Mouse (Mus musculus) cerebellum, adult 2 months (tissue): Measurements from ENCODE around the gene Srp54b. TPM values are rescaled to one million over a fixed set of nuclear protein-coding genes. Genes with fewer than 3 reads are reported as not detected.
"Not testable (repeated sequence)": the region's sequence is repeated elsewhere in the genome, so short reads cannot be mapped to it uniquely, and the experiment has no call there.

ENCODE experiments used
- DNase-seq, 2 experiments: peaks; one replicate each; pipeline ENCODE4 v3.0.0; 2021
- H3K27ac ChIP-seq: fragments of 200-500 bp; 2 replicates; pipeline ENCODE4 v1.5.1; 2012; ENCODE audit warnings: low read length, control low read depth, inconsistent platforms; ENCODE audit not compliant: insufficient read depth
- H3K27me3 ChIP-seq: fragments of 200-500 bp; 2 replicates; pipeline ENCODE4 v1.6.1; 2012; ENCODE audit warnings: inconsistent platforms, mild to moderate bottlenecking, low read length, moderate library complexity; ENCODE audit not compliant: control insufficient read depth, insufficient read depth
- H3K4me1 ChIP-seq: fragments of 200-500 bp; 2 replicates; pipeline ENCODE4 v1.6.1; 2011; ENCODE audit warnings: low read length; ENCODE audit not compliant: control insufficient read depth, insufficient read depth
- H3K4me3 ChIP-seq: fragments of 200-500 bp; replicated peaks from 2 replicates; pipeline ENCODE3; 2011; ENCODE audit warnings: mild to moderate bottlenecking, low read depth, low read length, control low read depth; ENCODE audit not compliant: insufficient read depth
- WGBS: fragments of 180-500 bp; shearing (Covaris S2); methylation state at CpG from one replicate; pipeline ENCODE4 v1.1.7; 2018; 5-methylcytosine and 5-hydroxymethylcytosine counted together
- polyA plus RNA-seq: library from polyadenylated mRNA; depleted of rRNA; stranded (reverse); fragments of >200 nt; gene quantifications from 2 replicates; pipeline ENCODE4 v1.2.3, GENCODE M21; 2012; rRNA removed

Srp54b gene
- polyA plus RNA-seq, result 33.3 and 43.6 TPM in 2 replicates

DNA sequence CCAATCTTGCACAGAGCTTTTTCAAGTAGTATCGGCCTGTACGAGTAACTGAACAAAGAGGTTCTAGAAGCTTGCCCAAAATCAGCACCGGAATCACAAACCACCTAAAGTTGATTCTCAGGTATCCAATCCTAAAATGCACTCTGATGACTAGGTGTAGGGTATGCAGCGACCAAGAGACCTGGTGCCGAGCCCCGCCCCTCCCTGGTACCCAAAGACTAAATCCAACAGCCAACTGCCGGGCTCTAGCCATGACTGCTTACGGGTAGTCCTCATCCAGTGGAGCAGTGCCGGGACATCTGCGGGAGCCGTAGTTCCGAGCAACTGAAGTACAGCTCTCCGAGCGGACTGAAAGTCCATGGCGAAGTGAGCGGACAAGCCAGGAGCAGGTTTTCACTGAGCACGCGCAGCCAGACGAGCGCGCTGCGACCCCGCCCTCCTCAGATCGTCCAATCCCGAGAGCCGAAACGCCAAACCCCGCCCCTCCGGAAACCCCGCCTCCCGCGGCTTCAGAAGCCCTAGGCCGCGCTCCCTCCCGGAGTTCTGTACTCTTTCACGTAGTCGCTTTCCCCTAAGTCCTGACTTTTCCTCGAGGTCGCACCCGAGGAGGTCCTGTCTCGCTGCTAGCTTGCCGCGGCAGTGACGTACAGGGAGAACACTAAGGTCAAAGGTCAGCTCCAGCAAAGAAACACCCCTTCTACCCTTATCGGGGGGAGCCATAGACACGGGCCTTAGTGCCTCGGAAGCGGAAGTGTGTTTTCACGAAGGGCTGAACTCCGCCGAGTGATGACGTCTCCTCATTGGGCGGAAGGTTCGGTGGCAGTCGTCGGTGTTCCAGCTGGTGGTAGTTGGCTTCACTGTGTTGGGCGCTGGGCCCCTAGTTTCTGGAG, at the start of gene Srp54b:
Gene Srp54b (plus strand): TSS at position 546 of the 890 bp plus-strand sequence.
- not testable (repeated sequence) for DNase-seq, H3K4me1 ChIP-seq, H3K4me3 ChIP-seq, H3K27me3 ChIP-seq, H3K27ac ChIP-seq
- no CpG with 5 or more reads among the region's 57 CpGs for WGBS

DNA sequence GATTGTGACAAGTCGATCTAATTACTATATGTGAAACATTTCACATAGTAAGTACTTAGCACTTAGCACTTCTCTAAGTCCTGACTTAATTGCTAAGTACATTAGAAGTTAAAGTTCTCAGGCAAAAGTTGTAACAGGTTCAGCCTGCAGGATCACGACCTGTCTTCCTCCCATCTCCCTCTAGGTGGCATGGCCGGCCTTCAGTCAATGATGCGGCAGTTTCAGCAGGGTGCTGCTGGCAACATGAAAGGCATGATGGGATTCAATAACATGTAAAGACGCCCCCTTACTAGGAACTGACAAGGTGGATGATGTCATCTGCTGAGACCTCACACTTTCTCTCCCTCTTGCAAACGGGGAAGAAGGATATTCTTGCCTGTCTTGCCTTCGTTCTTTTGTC, 42.3 kb upstream of the Srp54b start:
- not testable (repeated sequence) for H3K27ac ChIP-seq, H3K4me1 ChIP-seq, H3K27me3 ChIP-seq, DNase-seq, H3K4me3 ChIP-seq
- no CpG with 5 or more reads among the region's 7 CpGs for WGBS

DNA sequence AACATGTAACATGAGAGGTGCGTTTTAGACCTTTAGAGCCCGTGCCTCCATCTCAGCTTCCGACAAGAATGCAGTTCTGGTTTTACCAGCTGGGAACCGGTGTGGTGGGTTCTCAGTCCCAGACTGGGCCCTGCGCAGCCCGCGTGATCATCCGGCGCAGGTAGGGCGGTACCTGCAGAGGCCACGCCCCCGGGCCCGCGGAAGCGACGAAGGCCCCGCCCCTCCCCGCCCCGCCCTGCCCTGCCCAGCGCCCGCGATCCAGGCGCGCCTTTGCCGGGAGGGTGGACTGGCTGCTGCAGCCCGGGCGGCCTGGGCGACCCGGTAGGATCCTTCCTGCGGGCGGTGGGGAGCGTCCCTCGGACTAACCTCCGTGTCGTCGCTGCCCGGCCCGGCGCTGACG, 30.7 kb upstream of the Srp54b start, which contains the start of gene Fam177a:
Gene Fam177a (plus strand): TSS at position 228 of the 400 bp plus-strand sequence.
- not testable (repeated sequence) for H3K27ac ChIP-seq, H3K4me3 ChIP-seq, H3K27me3 ChIP-seq, H3K4me1 ChIP-seq, DNase-seq
- no CpG with 5 or more reads among the region's 40 CpGs for WGBS

GRCm38 (mm10) chr12:55124731-55125130, 30.2 kb upstream of the Srp54b start:
- H3K27me3 ChIP-seq, H3K4me3 ChIP-seq, DNase-seq, H3K4me1 ChIP-seq, H3K27ac ChIP-seq: not testable (repeated sequence)
- WGBS, result no CpG with 5 or more reads among the region's 18 CpGs

DNA sequence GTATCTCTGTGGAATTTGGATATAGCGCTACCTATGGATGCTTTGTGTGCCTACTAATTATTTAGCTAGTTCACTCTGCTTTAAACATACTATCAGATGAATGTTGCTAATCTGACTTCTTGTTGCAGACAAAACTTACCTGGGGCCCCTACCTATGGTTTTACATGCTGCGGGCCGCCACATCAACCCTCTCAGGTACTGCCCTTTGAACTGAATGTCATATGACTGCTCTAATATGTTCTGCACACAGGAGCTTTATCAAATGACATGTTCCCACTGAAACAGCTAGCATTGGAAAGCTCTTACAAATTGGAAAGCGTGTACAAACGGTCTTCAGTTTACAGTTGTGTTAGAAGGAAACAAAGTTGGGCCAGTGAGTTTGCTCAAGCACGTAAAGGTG, 19.4 kb upstream of the Srp54b start:
- WGBS, result no CpG with 5 or more reads among the region's 6 CpGs
- H3K4me3 ChIP-seq, H3K27me3 ChIP-seq, H3K4me1 ChIP-seq, H3K27ac ChIP-seq, DNase-seq: not testable (repeated sequence)

DNA sequence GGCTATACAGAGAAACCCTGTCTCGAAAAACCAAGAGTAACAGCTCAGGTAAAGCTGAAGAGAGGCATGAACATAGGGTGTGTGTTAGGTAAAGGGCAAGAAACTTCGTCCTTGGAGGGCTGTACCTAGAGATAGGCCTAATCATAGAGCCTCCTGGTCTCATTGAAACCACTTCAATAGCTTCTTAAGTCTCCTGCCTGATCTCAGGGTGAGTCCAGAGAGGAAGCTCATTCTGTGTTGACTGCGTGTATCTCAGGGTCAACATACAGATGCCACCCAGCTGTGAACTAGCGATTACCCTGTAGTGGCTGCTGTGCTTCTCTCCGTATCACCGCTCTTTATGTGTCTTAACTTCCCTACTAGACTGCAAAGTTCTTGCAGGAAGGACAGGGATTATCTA, 17.0 kb upstream of the Srp54b start:
- not testable (repeated sequence) for H3K4me3 ChIP-seq, H3K4me1 ChIP-seq, H3K27ac ChIP-seq, H3K27me3 ChIP-seq, DNase-seq
- WGBS, result no CpG with 5 or more reads among the region's 6 CpGs

DNA sequence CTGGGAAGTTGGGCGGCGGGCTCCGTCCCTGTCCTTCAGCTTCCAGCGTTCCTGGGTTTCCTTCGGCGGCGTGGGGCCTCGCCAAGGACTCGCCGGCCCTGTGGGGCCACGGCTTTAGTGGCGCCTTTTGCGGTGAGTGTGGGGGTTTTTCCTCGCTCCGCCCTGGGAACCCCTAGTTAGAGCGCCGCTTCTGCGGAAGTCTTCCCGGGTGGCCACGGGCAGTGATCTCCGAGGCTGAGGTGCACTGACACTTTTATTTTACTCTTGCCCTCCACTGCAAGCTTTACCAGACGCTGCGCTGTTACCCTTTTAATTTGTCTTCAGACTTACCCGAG, 512 bp downstream of the Srp54b start:
- not testable (repeated sequence) for H3K4me3 ChIP-seq, H3K27ac ChIP-seq, H3K4me1 ChIP-seq, DNase-seq, H3K27me3 ChIP-seq
- WGBS, result under 1% methylated on average over 13 of the region's 24 CpGs

- H3K27me3 ChIP-seq, DNase-seq, H3K4me1 ChIP-seq, H3K4me3 ChIP-seq, H3K27ac ChIP-seq: not testable (repeated sequence)
- WGBS, result no CpG with 5 or more reads among the region's 7 CpGs
These were observed 12.2 kb downstream of the Srp54b start for GRCm38 (mm10) chr12:55167034-55167557.

DNA sequence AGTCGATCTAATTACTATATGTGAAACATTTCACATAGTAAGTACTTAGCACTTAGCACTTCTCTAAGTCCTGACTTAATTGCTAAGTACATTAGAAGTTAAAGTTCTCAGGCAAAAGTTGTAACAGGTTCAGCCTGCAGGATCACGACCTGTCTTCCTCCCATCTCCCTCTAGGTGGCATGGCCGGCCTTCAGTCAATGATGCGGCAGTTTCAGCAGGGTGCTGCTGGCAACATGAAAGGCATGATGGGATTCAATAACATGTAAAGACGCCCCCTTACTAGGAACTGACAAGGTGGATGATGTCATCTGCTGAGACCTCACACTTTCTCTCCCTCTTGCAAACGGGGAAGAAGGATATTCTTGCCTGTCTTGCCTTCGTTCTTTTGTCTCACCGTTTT, 32.8 kb downstream of the Srp54b start:
- not testable (repeated sequence) for H3K4me1 ChIP-seq, H3K4me3 ChIP-seq, DNase-seq, H3K27ac ChIP-seq, H3K27me3 ChIP-seq
- no CpG with 5 or more reads among the region's 8 CpGs for WGBS

DNA sequence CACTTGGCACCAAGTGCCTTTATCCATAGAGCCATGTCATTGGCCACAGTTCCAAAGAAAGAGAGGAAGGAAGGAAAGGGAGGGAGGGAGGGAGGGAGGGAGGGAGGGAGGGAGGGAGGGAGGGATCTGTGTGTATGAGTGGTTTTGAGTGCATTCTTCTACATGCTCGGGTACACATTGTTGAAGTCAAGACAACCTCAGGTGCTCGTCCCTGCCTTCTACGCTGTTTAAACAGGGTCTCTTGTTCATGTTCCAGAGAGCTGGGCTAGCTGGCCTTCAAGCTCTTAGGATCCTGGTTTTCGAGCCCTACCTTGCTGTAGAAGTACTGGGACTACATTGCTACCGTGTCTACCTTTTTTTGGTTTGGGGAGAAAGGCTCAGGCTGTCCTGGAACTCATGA, 34.2 kb downstream of the Srp54b start:
- not testable (repeated sequence) for H3K4me1 ChIP-seq, H3K27me3 ChIP-seq, H3K27ac ChIP-seq, H3K4me3 ChIP-seq, DNase-seq
- WGBS, result no CpG with 5 or more reads among the region's 5 CpGs

- H3K27ac ChIP-seq, H3K27me3 ChIP-seq, DNase-seq, H3K4me3 ChIP-seq, H3K4me1 ChIP-seq: not testable (repeated sequence)
- no CpG with 5 or more reads among the region's 40 CpGs for WGBS
These were observed 44.4 kb downstream of the Srp54b start, which contains the start of gene 1700047I17Rik2 for GRCm38 (mm10) chr12:55199306-55199705. TSS of gene 1700047I17Rik2 (plus strand) at chr12:55199592.

DNA sequence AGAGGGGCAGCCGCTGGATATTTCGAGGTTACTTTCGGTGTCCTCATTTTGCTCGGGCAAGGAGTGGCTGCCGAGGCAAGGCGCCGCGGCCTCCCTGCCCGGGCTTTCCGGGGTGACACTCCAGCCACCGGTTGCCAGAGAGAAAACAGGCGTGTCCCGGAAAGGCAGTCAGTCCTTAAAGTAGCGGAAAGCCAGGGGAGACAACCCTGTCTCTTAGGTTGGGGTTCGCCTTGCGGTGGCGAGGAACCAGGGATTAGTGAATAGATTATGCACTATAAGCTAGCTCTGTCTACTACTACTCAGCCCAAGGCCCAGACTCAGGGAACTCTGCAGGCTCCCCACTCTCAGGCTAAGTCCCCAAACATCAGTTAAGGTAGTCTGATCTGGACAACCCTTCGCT, 44.9 kb downstream of the Srp54b start:
- no CpG with 5 or more reads among the region's 18 CpGs for WGBS
- not testable (repeated sequence) for H3K27ac ChIP-seq, H3K27me3 ChIP-seq, H3K4me3 ChIP-seq, DNase-seq, H3K4me1 ChIP-seq

DNA sequence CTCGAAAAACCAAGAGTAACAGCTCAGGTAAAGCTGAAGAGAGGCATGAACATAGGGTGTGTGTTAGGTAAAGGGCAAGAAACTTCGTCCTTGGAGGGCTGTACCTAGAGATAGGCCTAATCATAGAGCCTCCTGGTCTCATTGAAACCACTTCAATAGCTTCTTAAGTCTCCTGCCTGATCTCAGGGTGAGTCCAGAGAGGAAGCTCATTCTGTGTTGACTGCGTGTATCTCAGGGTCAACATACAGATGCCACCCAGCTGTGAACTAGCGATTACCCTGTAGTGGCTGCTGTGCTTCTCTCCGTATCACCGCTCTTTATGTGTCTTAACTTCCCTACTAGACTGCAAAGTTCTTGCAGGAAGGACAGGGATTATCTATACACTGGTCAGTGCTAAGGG, 58.0 kb downstream of the Srp54b start:
- no CpG with 5 or more reads among the region's 6 CpGs for WGBS
- not testable (repeated sequence) for DNase-seq, H3K27ac ChIP-seq, H3K27me3 ChIP-seq, H3K4me1 ChIP-seq, H3K4me3 ChIP-seq
